Mouse (Mus musculus) hindlimb bud, embryonic 11.5 days (tissue): ENCODE measurements around the gene Tmem129.

Experiments
- DNase-seq: peaks from one replicate; pipeline ENCODE4 v3.0.0-alpha.2; 2012; ENCODE audit warnings: low read depth, low spot score; ENCODE audit errors: extremely low spot score

The Tmem129 gene

GRCm38 (mm10) chr5:33657787-33658663 lies at the start of gene Tmem129, which contains the start of gene Tacc3:
Gene Tmem129 (minus strand): TSS chr5:33658416.
Gene Tacc3 (plus strand): TSS chr5:33658128.
- DNase-seq: peak; percentile 96

GRCm38 (mm10) chr5:33707163-33707562 lies 48.9 kb upstream of the Tmem129 start:
- no peak for DNase-seq

GRCm38 (mm10) chr5:33706350-33706629 lies 48.1 kb upstream of the Tmem129 start:
- no peak for DNase-seq

- DNase-seq: no peak
Observed at GRCm38 (mm10) chr5:33705612-33706349, 47.6 kb upstream of the Tmem129 start.

- no peak for DNase-seq
Observed at GRCm38 (mm10) chr5:33704945-33705611, 46.9 kb upstream of the Tmem129 start.

GRCm38 (mm10) chr5:33703999-33704398 lies 45.8 kb upstream of the Tmem129 start:
- DNase-seq: no peak

- DNase-seq: no peak
Observed at GRCm38 (mm10) chr5:33701832-33702231, 43.6 kb upstream of the Tmem129 start.

- DNase-seq: no peak
Observed at GRCm38 (mm10) chr5:33700010-33700409, 41.8 kb upstream of the Tmem129 start.

- no peak for DNase-seq
Observed at GRCm38 (mm10) chr5:33698669-33699068, 40.5 kb upstream of the Tmem129 start.

GRCm38 (mm10) chr5:33697947-33698512 lies 39.8 kb upstream of the Tmem129 start:
- DNase-seq: no peak

GRCm38 (mm10) chr5:33697534-33697933 lies 39.3 kb upstream of the Tmem129 start:
- DNase-seq: no peak

GRCm38 (mm10) chr5:33696430-33696829 lies 38.2 kb upstream of the Tmem129 start:
- no peak for DNase-seq

- no peak for DNase-seq
Observed at GRCm38 (mm10) chr5:33695718-33696121, 37.5 kb upstream of the Tmem129 start.

GRCm38 (mm10) chr5:33694848-33695717 lies 36.9 kb upstream of the Tmem129 start:
- no peak for DNase-seq

- no peak for DNase-seq
Observed at GRCm38 (mm10) chr5:33694461-33694847, 36.2 kb upstream of the Tmem129 start.

GRCm38 (mm10) chr5:33692393-33692792 lies 34.2 kb upstream of the Tmem129 start:
- no peak for DNase-seq

GRCm38 (mm10) chr5:33689852-33690645 lies 31.8 kb upstream of the Tmem129 start:
- no peak for DNase-seq

GRCm38 (mm10) chr5:33689221-33689844 lies 31.1 kb upstream of the Tmem129 start:
- DNase-seq: no peak
